Mouse (Mus musculus) heart, postnatal 0 days (tissue): Measurements from ENCODE around the gene Ass1.

Source experiments
- CTCF ChIP-seq: IDR thresholded peaks from 2 replicates; pipeline ENCODE4 v1.5.1; 2016; ENCODE audit warnings: antibody characterized with exemption, control low read depth, low read depth
- EP300 ChIP-seq: IDR thresholded peaks from 2 replicates; pipeline ENCODE4 v1.6.1; 2016; ENCODE audit warnings: antibody characterized with exemption, low read depth

- no peak for TF ChIP-seq CTCF
- TF ChIP-seq EP300, result no peak
Measured at GRCm38 (mm10) chr2:31524641-31525040, 54.6 kb downstream of the Ass1 start.
